Mouse (Mus musculus) lung, postnatal 10 days (tissue): ENCODE measurements at regions not wholly inside any gene's neighbourhood (a gene's known extent, or its start where the extent isn't known, plus 50 kb on each side); places are given as distances from the start of the nearest gene placed in this dataset.

ENCODE experiments used
- DNase-seq: peaks from one replicate; pipeline ENCODE4 v3.0.0; 2021

DNA sequence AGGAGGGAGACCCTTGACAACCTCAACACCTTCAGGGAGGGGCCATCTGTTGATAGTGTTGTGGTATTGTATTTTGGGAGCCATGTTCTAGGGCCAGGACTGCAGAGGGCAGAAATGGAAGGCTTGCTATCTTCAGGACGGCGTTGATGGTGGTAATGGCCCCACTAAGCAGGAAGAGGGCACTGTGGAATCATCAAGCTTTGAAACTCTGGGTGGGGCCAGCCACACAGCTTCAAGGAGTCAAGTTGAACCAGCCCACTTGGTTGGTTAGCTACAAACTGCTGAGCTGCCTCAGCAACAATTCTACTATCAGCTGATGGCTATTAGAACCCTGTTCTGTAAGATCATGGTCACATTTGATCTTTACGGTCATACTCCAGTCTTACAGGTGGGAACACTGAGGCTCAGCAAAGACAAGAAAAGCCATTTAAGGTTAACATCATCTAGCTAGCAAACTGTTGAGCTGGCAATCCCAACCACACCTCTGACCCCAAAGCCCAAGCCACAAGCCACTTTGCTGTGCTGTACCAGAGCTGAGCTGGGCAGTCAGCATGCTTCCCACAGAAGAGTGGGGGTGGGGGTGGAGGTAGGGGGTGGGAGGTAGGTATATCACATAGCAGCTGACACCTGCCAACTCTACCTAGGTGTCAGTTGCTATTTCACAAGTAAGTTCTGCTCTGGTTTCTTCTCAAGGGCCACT, 203.9 kb downstream of the Uaca start:
- peak; percentile 67 for DNase-seq

- DNase-seq: peak; percentile 49
Observed at GRCm38 (mm10) chr9:60999001-60999529, 204.7 kb downstream of the Uaca start.

DNA sequence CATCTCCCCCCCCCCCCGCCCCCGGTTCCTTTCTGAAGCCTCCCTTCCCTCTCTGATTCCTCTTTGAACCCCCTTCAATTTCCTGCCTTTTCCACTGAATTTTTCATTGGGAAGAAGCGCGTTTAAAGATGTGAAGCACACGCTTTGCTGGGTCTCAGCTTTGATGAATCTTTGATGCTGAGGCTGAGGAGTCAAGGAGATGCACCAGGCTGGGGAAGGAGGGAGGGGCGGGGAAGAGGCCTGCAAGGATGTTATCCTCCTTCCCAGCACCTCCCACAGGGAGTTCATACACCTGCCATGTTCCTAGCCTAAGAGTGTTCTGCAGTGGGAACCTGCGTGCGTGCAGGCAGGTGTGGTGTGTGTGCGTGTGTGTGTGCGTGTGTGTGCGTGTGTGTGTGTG, 205.9 kb downstream of the Uaca start:
- DNase-seq: no peak

- DNase-seq: no peak
Observed at GRCm38 (mm10) chr9:61002572-61002971, 208.2 kb downstream of the Uaca start.

DNA sequence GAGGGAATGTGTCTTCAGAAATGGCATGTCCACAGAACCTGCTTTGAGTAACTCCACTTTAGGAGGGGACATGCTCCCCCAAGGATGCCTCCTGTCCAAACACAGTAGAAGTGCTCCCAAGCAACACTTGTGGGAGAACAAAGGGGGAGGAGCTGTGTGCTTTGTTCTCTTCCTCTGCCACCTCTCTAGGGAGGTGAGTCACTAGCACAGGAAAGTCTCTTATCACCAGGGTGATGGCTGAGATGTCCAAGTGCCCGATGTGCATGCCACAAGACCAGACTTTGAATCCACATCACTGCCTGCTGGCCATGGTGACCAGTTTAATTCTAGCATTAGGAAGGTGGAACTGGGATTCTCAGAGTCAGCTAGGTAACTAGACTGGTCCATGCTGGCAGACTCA, 214.1 kb downstream of the Uaca start:
- no peak for DNase-seq

DNA sequence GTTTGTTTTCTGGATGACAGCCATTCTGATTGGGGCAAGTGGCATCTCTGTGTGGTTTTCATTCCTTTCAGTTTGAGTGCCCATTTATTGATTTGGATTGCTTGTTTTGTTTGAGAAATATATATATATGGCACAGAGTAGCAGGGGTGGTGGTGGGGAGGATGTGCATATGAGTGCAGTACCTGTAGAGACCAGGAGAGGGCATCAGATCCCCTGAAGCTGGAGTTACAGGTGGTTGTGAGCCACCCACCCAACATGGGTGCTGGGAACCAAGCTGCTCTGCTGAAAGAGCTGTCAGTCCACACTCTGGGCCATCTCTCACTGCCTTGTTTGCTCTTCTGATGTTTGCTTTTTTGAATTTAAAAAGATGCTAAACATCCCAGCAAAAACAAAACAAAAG, 216.7 kb downstream of the Uaca start:
- no peak for DNase-seq

DNA sequence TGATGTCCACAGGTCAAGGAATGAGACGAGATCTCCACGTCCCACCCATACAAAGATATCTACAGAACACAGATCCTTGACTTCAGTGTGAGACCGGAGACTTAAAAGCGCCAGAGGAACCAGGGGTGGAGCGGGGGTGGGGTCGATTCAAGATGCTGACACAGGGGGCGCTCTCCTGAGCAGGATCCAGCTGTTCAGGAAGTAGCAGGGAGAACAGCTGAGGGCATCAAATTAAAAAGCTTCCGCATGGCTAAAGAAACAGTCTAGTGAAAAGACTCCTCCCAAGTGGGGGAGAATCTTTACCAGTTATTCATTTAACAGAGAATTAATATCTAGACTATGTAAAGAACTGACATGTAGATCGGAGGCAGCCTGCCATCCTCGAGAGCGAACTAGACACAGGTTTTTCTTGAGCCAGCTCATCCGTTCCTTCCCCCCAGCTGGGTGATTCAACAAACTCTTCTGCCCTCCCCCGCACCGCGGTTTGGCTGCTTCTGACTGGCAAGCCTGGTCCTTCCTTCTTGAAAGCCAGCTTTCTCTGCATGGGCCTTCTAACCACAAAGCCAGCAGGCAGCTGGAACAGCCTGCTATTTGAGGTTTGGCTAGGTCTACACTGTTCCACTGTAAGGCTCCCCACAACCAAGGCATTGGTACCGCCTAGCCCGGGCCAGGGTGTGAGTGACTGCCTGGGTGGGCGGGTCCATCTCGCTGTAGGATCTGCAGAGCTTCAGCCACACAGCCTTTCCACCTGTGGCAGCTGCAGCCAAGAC, 218.6 kb downstream of the Uaca start:
- DNase-seq: peak; percentile 76

- no peak for DNase-seq
Observed at GRCm38 (mm10) chr9:61014151-61014550, 219.8 kb downstream of the Uaca start.

- DNase-seq: no peak
Observed at GRCm38 (mm10) chr9:61015374-61015890, 221.1 kb downstream of the Uaca start.

GRCm38 (mm10) chr9:61016673-61017072, 222.3 kb downstream of the Uaca start:
- no peak for DNase-seq

DNA sequence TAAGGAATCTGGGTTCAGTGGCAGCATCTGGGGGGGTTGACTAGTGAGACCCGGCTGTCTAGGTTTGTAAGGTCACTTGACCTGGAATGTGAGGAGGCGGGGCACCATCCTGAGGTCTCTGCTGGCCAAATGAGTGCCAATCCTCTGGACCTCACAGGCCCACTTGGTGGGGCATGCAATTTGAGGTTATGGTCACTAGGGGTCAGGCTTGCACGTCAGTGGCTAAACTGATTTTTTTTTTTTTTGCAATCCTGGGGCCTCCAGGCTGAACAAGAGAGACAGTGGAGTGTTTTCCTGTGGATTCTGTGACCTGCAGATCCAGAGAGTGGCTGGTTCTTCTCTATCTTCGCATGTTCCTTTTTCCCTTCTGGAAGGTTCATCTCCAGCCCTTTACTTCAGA, 225.6 kb downstream of the Uaca start:
- peak; percentile 33 for DNase-seq

DNA sequence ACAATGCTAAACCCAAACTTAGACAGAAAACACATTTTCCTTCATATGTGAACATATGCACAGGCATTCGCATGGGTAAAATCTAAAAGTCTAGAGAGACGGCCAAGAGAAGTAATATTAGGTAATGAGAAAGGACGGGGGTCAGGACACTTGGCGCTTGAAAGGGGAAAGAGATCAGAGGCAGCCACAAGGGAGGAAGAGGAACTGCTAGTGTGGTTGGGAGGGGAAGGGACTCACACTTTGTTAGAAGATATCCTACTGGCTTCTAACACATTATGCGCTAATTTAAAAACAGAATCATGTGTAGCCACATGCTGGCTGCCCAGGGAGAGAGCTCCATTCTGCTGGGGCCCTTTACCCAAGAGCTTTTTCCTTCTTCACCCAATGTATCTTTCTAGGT, 227.5 kb downstream of the Uaca start:
- no peak for DNase-seq

- peak; percentile 25 for DNase-seq
Observed at GRCm38 (mm10) chr9:61022371-61023026, 228.2 kb downstream of the Uaca start.

DNA sequence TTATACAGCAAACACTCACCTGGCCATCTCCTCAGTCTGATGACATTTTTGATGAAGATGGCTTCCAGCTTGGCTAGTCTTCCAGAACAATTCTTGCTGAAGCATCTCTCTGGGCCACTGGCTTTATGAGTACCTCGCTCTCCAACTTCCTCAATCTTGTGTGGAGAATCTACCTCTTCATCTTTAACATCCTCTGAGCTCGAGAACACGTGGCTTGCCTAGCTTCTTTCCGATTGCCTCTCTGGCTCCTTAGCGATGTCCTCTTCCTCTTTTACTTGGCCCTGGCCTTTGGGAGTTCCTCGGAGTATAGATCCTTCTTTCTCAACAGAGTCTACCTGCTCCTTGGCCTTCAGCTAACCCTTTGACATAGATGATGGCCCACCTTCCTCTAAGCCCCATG, 231.0 kb downstream of the Uaca start:
- DNase-seq: no peak

- DNase-seq: no peak
Observed at GRCm38 (mm10) chr9:61028775-61029401, 234.5 kb downstream of the Uaca start.

DNA sequence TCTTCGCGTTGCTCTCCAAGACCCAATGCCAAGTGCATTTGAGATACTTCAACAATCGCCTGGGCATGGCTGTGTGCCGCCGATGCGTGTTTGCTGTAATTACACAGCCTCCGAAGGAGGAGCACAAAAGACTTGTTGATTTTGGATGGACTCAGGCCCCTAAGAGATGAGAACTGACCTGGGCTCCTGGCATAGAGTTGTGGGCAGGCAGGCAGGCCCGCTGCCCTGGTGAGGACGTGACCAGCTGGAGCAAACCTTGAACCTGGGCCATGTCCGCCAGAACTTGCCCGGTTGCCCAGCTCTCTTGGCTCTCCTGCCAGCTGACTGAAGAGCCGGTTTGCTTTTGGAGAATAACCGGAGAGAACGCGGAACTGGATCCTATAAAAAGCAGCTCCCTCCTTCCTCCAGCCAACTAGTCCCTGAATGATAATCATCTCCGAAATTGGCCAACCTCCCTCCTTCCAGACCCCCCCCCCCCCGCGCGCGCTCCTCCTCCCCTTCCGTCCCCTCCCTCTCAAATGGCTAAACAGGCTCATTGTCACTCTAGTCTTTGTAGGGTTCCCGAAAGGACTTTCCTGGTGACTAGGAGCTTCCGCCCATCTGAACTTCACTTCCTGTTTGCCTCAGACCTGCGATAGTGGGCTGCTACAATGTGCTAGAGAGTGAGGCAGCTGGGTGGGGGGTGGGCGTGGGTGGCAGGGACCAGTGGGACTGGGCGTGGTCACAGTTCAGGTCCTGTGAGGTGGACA, 237.5 kb downstream of the Uaca start:
- DNase-seq: peak; percentile 49

DNA sequence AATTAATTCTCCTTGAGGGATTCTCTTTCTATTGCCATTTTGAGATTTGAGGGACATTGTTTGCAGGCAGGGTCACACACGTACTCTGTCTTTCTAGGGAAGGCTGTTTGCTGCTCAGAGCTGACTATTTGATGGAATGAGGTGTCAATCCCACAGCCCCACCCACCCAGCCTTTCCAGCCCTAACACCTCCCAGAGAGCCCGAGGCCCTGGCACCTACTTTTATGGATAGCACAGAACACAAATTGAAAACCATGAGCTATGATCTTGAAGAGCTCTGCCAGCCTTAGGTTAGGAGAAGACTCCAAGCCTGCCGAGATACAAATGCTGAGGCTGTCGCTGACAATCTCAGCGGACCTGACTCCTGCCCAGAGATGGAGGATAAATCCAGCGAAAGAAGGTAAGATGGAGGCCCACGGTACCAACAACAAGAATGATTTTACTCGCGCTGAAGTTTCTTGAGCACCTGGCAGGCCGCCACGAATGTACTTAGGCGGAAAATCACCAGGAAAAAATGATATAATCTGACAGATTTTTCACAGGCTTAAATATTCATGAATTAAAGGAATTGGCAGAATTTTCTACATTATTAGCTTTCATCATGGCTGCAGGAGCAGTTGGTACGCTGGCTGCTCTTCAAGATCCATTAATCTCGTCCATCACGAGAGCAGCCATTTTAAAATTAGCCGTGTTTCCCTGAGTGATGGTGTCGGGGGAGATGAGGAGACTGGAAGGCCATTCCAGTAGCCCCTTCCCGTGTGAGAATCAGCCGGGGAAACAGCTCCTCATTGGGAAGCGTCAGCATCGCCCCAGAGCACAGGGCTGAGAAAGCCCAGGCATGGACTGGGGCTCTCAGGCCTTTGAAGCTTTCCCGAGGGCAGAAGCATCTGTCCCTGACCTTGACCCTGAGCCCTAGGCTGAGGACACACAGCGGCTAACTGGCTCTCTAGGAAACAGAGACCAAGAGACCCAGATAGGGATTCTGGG, 238.4 kb downstream of the Uaca start:
- no peak for DNase-seq

GRCm38 (mm10) chr9:61033593-61033992, 239.3 kb downstream of the Uaca start:
- DNase-seq: peak; percentile 14

DNA sequence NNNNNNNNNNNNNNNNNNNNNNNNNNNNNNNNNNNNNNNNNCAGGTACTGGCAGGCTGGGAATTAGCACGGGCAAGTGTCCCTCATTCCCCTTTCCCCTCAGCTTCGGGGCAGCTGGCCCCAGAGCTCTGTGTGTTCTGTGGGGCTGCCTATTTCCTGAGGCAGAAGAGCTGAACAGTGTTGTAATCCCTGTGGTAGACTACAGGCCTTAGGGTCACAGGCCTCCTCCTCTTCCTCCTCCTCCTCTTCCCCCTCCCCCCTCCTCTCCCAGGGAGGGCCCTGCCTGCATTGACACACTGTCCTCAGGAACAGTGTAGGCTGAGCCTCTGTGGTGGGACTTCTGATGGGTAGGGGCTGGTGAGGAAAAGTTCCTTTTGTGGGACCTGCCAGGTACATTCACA, 247.7 kb downstream of the Uaca start:
- no peak for DNase-seq

DNA sequence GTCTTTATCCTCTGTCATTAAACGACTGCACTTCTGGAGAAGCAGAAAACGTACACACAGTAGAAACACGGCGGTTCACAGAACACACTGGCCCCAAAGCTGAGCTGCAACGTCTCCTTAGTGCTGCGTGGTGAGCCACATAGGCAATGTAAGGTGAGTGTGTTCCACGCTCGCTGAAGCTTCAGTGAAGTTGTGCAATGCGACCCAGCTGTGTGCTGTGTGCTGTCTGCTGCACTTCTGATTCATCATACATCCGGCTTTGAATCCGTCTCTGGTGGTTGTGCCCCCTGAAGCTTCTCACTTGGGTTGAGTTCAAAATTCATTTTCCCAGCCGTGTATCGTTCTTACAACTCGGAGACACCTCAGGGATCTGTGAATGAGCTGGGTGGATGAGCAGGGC, 250.6 kb downstream of the Uaca start:
- DNase-seq: no peak

GRCm38 (mm10) chr9:61046517-61046916, 252.2 kb downstream of the Uaca start:
- DNase-seq: peak; percentile 76
